Mouse (Mus musculus) R1 (cell line): ENCODE measurements at regions not wholly inside any gene's neighbourhood (a gene's known extent, or its start where the extent isn't known, plus 50 kb on each side); places are given as distances from the start of the nearest gene placed in this dataset.

Experiments
- DNase-seq: peaks from one replicate; pipeline ENCODE4 v3.0.0-alpha.2; 2018; ENCODE audit warnings: low read depth, low spot score

DNA sequence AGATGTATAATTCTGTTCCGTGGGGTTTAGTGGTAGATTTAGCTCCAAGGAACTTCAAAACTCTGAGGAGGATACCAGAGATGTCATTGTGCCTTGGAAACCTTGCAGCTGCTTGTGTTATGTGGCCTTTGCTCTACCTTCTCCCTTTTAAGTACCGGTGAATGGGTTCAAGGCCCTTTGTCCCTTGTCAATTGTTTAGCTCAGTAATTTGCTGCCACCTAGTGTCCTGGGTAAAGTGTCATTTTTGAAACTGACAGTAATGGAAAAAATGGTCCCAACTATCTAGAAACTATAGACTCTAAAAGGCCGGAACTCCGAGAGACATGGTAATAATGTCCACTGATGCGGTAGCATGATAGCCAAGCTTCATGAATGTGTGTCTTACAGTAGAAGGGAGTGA is 90.8 kb upstream of the Phactr1 start:
- peak; percentile 53 for DNase-seq

GRCm38 (mm10) chr13:42590415-42590814 is 90.0 kb upstream of the Phactr1 start:
- no peak for DNase-seq

- no peak for DNase-seq
Measured at GRCm38 (mm10) chr13:42592945-42593344, 87.5 kb upstream of the Phactr1 start.

GRCm38 (mm10) chr13:42593488-42594170 is 86.8 kb upstream of the Phactr1 start:
- DNase-seq = no peak

DNA sequence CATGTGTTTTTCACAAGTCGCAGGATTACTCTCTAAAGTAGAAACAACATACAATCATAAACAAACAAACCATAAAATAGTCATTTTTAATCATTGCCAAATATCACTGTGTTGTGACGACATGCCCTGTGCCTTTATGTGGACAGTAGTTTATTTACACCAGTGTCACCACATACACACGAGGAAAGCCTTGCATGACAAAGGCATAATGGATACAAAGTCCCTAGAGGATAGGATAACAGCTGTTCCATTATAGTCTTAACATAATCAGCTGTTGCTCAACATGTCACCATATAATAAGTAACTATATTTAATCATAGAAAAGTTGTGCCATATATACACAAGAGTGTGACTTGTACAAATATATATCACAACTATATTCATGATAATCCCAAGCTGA is 85.2 kb upstream of the Phactr1 start:
- DNase-seq = no peak

- DNase-seq = no peak
Measured at GRCm38 (mm10) chr13:42597781-42598180, 82.6 kb upstream of the Phactr1 start.

- DNase-seq = no peak
Measured at GRCm38 (mm10) chr13:42603308-42603707, 77.1 kb upstream of the Phactr1 start.

GRCm38 (mm10) chr13:42607735-42608134 is 72.7 kb upstream of the Phactr1 start:
- no peak for DNase-seq

- peak; percentile 95 for DNase-seq
Measured at GRCm38 (mm10) chr13:42608963-42609362, 71.5 kb upstream of the Phactr1 start.

GRCm38 (mm10) chr13:42613326-42613725 is 67.1 kb upstream of the Phactr1 start:
- peak; percentile 33 for DNase-seq

DNA sequence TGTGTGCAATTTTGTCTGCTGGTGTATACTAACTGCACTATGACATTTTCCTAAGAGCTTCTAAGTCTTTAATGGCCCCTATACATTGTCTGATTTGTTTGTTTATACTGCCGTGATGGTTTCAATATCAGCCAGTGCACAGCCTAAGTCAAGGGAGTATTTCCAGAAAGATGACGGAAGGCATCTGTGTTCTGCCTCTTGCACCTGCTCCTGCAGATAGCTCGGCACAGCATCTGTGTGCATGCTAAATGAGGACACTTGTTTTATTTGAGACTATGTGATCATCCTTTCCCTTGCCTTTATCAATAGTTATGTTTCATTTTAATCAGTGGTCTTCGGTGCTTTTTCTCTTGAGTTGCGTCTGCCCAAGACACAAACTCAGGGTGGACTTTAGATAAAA is 64.6 kb upstream of the Phactr1 start:
- no peak for DNase-seq

DNA sequence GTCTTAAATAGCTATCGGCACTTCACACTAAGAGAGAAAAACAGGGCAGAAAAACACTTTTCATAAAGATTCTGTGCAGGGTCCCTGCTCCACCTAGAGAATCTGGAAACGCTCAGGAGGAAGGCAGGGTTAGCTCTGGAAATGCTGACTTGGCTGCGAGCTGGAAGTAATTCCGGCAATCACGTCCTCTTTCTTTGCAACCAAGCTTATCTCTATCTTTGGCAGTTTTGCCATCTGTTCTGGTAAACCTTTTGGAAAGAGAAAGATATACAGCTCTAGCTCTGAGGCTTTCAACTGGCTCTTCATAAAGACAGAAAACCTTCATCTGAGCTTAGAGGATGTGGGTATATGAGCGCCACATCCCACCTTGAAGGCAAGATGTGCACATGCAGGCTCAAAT is 63.2 kb upstream of the Phactr1 start:
- DNase-seq = no peak

- DNase-seq = no peak
Measured at GRCm38 (mm10) chr13:42617844-42618243, 62.6 kb upstream of the Phactr1 start.

DNA sequence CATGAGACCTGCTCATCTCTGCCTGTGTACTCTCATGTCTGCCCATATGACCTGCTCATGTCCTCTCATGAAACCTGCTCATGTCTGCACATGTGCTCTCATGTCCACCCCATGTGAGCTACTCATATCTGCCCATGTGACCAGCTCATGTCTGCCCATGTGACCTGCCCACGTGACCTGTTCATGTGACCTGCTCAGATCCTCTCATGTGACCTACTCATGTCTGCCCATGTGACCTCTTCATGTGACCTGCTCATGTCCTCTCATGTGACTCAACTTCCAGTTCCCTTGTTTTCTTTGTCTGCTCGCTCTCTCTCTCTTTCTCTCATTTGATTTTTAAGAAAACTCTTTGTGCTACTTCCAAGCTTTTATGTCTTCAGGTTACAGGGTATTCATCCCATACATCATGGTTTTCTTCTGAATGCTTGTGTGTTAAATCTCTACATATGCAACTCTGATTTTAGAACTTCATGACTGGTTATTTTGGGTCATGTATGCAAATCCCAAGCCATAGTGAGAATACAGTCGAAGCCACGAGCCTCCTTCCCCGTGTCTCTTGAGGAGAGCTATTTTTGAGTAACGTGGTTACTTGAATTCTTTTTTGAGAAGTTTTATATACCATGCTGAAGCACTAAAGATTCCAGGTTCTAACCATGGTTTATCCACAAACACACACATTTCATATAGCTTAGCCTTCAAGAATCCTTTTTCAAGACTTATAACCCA is 60.7 kb upstream of the Phactr1 start:
- peak; percentile 11 for DNase-seq

DNA sequence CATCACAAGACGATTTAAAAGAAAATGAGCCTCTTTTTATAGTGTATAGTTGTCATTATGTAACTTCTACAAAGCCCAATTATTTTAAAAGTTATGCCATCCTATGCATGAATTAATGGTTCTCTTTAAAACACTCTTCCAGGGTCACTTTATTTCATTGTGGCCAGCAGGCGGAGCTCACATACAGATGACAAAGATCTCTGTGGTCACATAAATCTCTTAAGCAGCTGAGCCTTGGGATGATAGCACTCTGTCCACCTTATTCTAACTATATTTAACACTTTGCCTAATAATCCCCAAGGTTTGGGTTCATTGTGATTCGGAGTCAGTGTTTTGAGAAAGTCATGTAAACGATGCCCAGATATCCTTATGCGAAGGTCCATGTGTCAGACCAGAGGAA is 56.9 kb upstream of the Phactr1 start:
- DNase-seq = peak; percentile 4
